Mouse (Mus musculus) liver, postnatal 0 days (tissue): Measurements from ENCODE around the gene Gab3. TPM values are rescaled to one million over a fixed set of nuclear protein-coding genes. Genes with fewer than 3 reads are reported as not detected.

Experiments used
- ATAC-seq: fragments of 200-750 bp; cut with Nextera tagmentation; 2 replicates; pipeline ENCODE4 v1.8.0; 2017; ENCODE audit warnings: mild to moderate bottlenecking, moderate library complexity
- DNase-seq: peaks from one replicate; pipeline ENCODE4 v3.0.0-alpha.2; 2016
- H3K27ac ChIP-seq: fragments of 300-500 bp; sonication (generic); 2 replicates; pipeline ENCODE4 v1.5.1; 2014; ENCODE audit warnings: antibody characterized with exemption, moderate library complexity, mild to moderate bottlenecking, low read depth
- H3K27me3 ChIP-seq: fragments of 300-500 bp; sonication (generic); 2 replicates; pipeline ENCODE4 v1.6.1; 2014; ENCODE audit warnings: low read length, control low read depth, mixed read lengths; ENCODE audit not compliant: insufficient read depth
- H3K36me3 ChIP-seq: fragments of 300-500 bp; sonication (generic); replicated peaks from 2 replicates; pipeline ENCODE4 v1.6.1; 2014; ENCODE audit warnings: mild to moderate bottlenecking, control low read depth, low read length, moderate library complexity, mixed read lengths; ENCODE audit not compliant: insufficient read depth
- H3K4me1 ChIP-seq: fragments of 300-500 bp; sonication (generic); 2 replicates; pipeline ENCODE4 v1.6.1; 2014; ENCODE audit warnings: antibody characterized with exemption, mild to moderate bottlenecking, control low read depth; ENCODE audit not compliant: insufficient read depth
- H3K4me2 ChIP-seq: fragments of 300-500 bp; sonication (generic); 2 replicates; pipeline ENCODE4 v1.6.1; 2014; ENCODE audit warnings: low read depth, mild to moderate bottlenecking, low read length, moderate library complexity, mixed read lengths
- H3K4me3 ChIP-seq: fragments of 300-500 bp; sonication (generic); 2 replicates; pipeline ENCODE4 v1.5.1; 2014; ENCODE audit warnings: low read depth, low read length
- H3K9ac ChIP-seq: fragments of 300-500 bp; sonication (generic); replicated peaks from 2 replicates; pipeline ENCODE4 v1.6.1; 2014; ENCODE audit warnings: mild to moderate bottlenecking, moderate library complexity
- H3K9me3 ChIP-seq: fragments of 300-500 bp; sonication (generic); 2 replicates; pipeline ENCODE4 v1.6.1; 2016; ENCODE audit warnings: mild to moderate bottlenecking, control low read depth, low read length, mixed read lengths
- CTCF ChIP-seq: sonication (generic); IDR thresholded peaks from 2 replicates; pipeline ENCODE4 v1.5.1; 2016; ENCODE audit warnings: antibody characterized with exemption, low read depth
- EP300 ChIP-seq: IDR thresholded peaks from 2 replicates; pipeline ENCODE4 v1.6.1; 2016; ENCODE audit warnings: antibody characterized with exemption, low read depth, mild to moderate bottlenecking
- WGBS: fragments of 180-500 bp; shearing (Covaris S2); extraction: QIAGEN DNeasy Blood & Tissue Kit; methylation state at CpG from one replicate; pipeline ENCODE4 v1.1.7; 2014; ENCODE audit not compliant: insufficient replicate concordance; 5-methylcytosine and 5-hydroxymethylcytosine counted together
- polyA plus RNA-seq: library from polyadenylated mRNA; unstranded; fragments of >200 nt; fragmentation: Nextera tagmentation; extraction: Ambion mirVana; gene quantifications from 2 replicates; pipeline ENCODE4 v1.2.1, GENCODE M21; 2015

Gene Gab3
- polyA plus RNA-seq = 1.2 and 1.4 TPM in 2 replicates

GRCm38 (mm10) chrX:75084774-75085508 is at the start of gene Gab3:
Gab3 (minus strand) TSS chrX:75085458.
- Histone ChIP-seq H3K9ac (peak within 1 kb of the TSS; percentile 53), H3K27me3 (no peaks in the 10 kb centered on the region), H3K4me1 (0 out of 2 replicates have a peak, but pooled peaks cover 2% of the 10 kb centered on the region), H3K36me3 (no peaks in the 10 kb centered on the region), H3K4me3 (peak within 1 kb of the TSS; percentile 57), H3K4me2 (peak within 1 kb of the TSS; percentile 73), H3K27ac (peak within 1 kb of the TSS; percentile 34; the same call in 1 of the 2 replicates), H3K9me3 (no peaks in the 10 kb centered on the region)
- ATAC-seq = peak; percentile 83
- TF ChIP-seq CTCF (no peak), EP300 (no peak)
- 19% methylated on average over 10 of the region's 17 CpGs for WGBS
- peak; percentile 64 for DNase-seq

- TF ChIP-seq EP300 = no peak
- TF ChIP-seq CTCF = no peak
- Histone ChIP-seq H3K36me3 (peaks cover 4% of the 10 kb centered on the region), H3K9me3 (no peaks in the 10 kb centered on the region), H3K4me3 (peak within 1 kb of the TSS; percentile 72), H3K9ac (peak within 1 kb of the TSS; percentile 79), H3K27me3 (no peaks in the 10 kb centered on the region), H3K27ac (peak within 1 kb of the TSS; percentile 92), H3K4me1 (0 out of 2 replicates have a peak, but pooled peaks cover 3% of the 10 kb centered on the region), H3K4me2 (peak within 1 kb of the TSS; percentile 69)
- 11% methylated on average over 35 of the region's 36 CpGs for WGBS
- peak; percentile 89 for DNase-seq
- ATAC-seq = peak; percentile 94
Measured at GRCm38 (mm10) chrX:75130467-75131160, 45.4 kb upstream of the Gab3 start, which contains the start of gene Mpp1. Mpp1 (minus strand) TSS chrX:75131016.

- Histone ChIP-seq H3K4me1 (0 out of 2 replicates have a peak, but pooled peaks cover 3% of the 10 kb centered on the region), H3K4me2 (peak overlapping the region; percentile 69), H3K36me3 (peaks cover 13% of the 10 kb centered on the region), H3K9ac (peak overlapping the region; percentile 53; the same call in 1 of the 2 replicates), H3K4me3 (peak overlapping the region; percentile 72), H3K9me3 (no peaks in the 10 kb centered on the region), H3K27ac (peak overlapping the region; percentile 92), H3K27me3 (no peaks in the 10 kb centered on the region)
- no peak for DNase-seq
- 31% methylated on average over 2 of the region's 2 CpGs for WGBS
- ATAC-seq = no peak
- no peak for TF ChIP-seq EP300
- TF ChIP-seq CTCF = no peak
Measured at GRCm38 (mm10) chrX:75129474-75129873, 44.2 kb upstream of the Gab3 start.

- peak; percentile 55 for ATAC-seq
- H3K4me2 ChIP-seq = peak overlapping the region; percentile 69
- H3K4me1 ChIP-seq = 0 out of 2 replicates have a peak, but pooled peaks cover 3% of the 10 kb centered on the region
- peak overlapping the region; percentile 92 for H3K27ac ChIP-seq
- no peaks in the 10 kb centered on the region for H3K9me3 ChIP-seq
- H3K4me3 ChIP-seq = peak overlapping the region; percentile 72
- no peak overlapping the region for H3K9ac ChIP-seq
- peak; percentile 15 for DNase-seq
- no peaks in the 10 kb centered on the region for H3K27me3 ChIP-seq
- TF ChIP-seq CTCF (no peak), EP300 (no peak)
- peaks cover 17% of the 10 kb centered on the region for H3K36me3 ChIP-seq
Measured at GRCm38 (mm10) chrX:75128333-75128980, 43.2 kb upstream of the Gab3 start.

GRCm38 (mm10) chrX:75126893-75127292 is 41.6 kb upstream of the Gab3 start:
- DNase-seq (no peak), ATAC-seq (no peak)
- Histone ChIP-seq H3K9ac (no peak overlapping the region), H3K4me1 (0 out of 2 replicates have a peak, but pooled peaks cover 3% of the 10 kb centered on the region), H3K4me2 (peak overlapping the region; percentile 69), H3K27me3 (no peaks in the 10 kb centered on the region), H3K9me3 (no peaks in the 10 kb centered on the region), H3K4me3 (no peak overlapping the region), H3K27ac (peak overlapping the region; percentile 92), H3K36me3 (peaks cover 22% of the 10 kb centered on the region)
- TF ChIP-seq EP300 = no peak
- TF ChIP-seq CTCF = no peak

- ATAC-seq = no peak
- H3K4me1 ChIP-seq = 0 out of 2 replicates have a peak, but pooled peaks cover 3% of the 10 kb centered on the region
- H3K9me3 ChIP-seq = no peaks in the 10 kb centered on the region
- no peaks in the 10 kb centered on the region for H3K27me3 ChIP-seq
- no peak overlapping the region for H3K4me2 ChIP-seq
- no peak overlapping the region for H3K27ac ChIP-seq
- H3K4me3 ChIP-seq = no peak overlapping the region
- 58% methylated on average over 3 of the region's 3 CpGs for WGBS
- peaks cover 27% of the 10 kb centered on the region for H3K36me3 ChIP-seq
- DNase-seq = no peak
- H3K9ac ChIP-seq = no peak overlapping the region
- no peak for TF ChIP-seq CTCF
- TF ChIP-seq EP300 = no peak
Measured at GRCm38 (mm10) chrX:75125606-75126005, 40.3 kb upstream of the Gab3 start.
